Mouse (Mus musculus) lung, postnatal 0 days (tissue): ENCODE data around the gene Parp1.

Experiments
- CTCF ChIP-seq: IDR thresholded peaks from 2 replicates; pipeline ENCODE4 v1.5.1; 2016; ENCODE audit warnings: antibody characterized with exemption, mild to moderate bottlenecking
- EP300 ChIP-seq: IDR thresholded peaks from 2 replicates; pipeline ENCODE4 v1.6.1; 2016; ENCODE audit warnings: antibody characterized with exemption, mild to moderate bottlenecking, control low read depth

GRCm38 (mm10) chr1:180559454-180559853 lies 9.3 kb upstream of the Parp1 start:
- TF ChIP-seq CTCF: no peak
- no peak for TF ChIP-seq EP300
